Mouse (Mus musculus) C2C12 (cell line): ENCODE measurements around the gene March6.

Experiments used
- CTCF ChIP-seq: IDR thresholded peaks from one replicate; pipeline ENCODE4 v1.5.1; 2011; ENCODE audit not compliant: control insufficient read depth, insufficient read depth, insufficient read length
- MAX ChIP-seq: IDR thresholded peaks from one replicate; pipeline ENCODE4 v1.6.1; 2011; ENCODE audit warnings: mild to moderate bottlenecking, control low read depth
- MYOD1 ChIP-seq: IDR thresholded peaks from one replicate; pipeline ENCODE4 v1.6.1; 2011; ENCODE audit warnings: low read depth; ENCODE audit not compliant: control insufficient read depth, insufficient read length

- TF ChIP-seq MAX (no peak), MYOD1 (no peak), CTCF (no peak)
Observed at GRCm38 (mm10) chr15:31511406-31511771, 19.5 kb downstream of the March6 start.
